14 mouse cellular contexts compared by ENCODE assay signal in the genomic region with DNA sequence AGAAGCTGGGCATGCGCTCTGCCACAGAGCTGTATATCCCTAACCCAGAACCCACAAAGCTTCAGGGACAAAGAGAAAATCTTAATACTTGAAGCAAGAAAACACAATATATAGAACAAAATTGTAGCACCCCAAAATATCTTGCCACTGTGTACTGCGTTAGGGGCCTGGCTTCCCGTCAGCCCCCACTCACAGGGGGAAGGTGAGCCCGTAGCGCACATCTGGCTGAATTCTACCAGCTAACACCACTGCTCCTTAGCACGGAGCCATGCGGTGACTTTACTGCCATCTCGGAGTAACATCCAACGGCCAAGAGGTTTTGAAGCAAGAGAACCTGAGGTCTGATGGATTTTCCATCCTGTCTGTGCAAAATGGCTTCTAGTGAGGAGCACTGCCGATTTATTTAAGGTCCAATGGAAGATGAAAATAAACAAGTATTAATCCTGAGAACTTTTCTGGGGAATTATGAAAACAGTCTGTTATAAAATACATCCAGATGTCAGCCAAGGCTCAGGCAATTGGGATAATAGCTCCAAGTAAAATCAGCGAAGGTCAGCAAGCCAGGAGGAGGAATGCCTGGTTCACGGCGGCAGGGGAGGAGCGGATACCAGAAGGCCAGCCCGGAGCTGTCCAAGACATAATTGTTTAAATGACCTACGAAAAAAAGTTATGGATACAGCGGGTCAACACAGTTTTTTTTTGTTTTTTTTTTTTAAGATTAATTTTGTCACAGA.
DNase-seq lines count a peak whose midpoint lies in the region; ATAC-seq lines count a peak whose summit lies in the region.
"Had no signal": no experiment of that assay in that cellular context is flagged by ENCODE, and none has a peak within 500 bp of the region (broad histone marks: within the 10 kb centered on the region; RNA-seq: fewer than 3 reads in every experiment).

No protein-coding gene starts in this region.

- H3K4me2 ChIP-seq in lung, embryonic 16.5 days (ENCODE audit: low read depth, low read length), result no peak overlapping the region
- H3K4me2 ChIP-seq in embryonic facial prominence, embryonic 14.5 days (ENCODE audit: low read depth, low read length), result peak overlapping the region; percentile 27
- peak overlapping the region; percentile 40 for H3K4me2 ChIP-seq in limb, embryonic 13.5 days (replicated peaks)
- H3K4me2 ChIP-seq: lung, embryonic 15.5 days; midbrain, embryonic 13.5 days had no signal

- no peaks in the 10 kb centered on the region for H3K9me3 ChIP-seq in lung, embryonic 16.5 days (ENCODE audit: control insufficient read depth, low read length)
- H3K9me3 ChIP-seq in embryonic facial prominence, embryonic 14.5 days (ENCODE audit: control insufficient read depth, low read length), result no peaks in the 10 kb centered on the region
- H3K9me3 ChIP-seq in limb, embryonic 13.5 days, result no peaks in the 10 kb centered on the region
- H3K9me3 ChIP-seq: lung, embryonic 15.5 days; midbrain, embryonic 13.5 days had no signal

- WGBS in lung, embryonic 16.5 days, result 53% methylated on average over 17 of the region's 17 CpGs
- WGBS in embryonic facial prominence, embryonic 14.5 days, result 36% methylated on average over 17 of the region's 17 CpGs
- 21% methylated on average over 17 of the region's 17 CpGs for WGBS in limb, embryonic 13.5 days

- no peaks in the 10 kb centered on the region for H3K36me3 ChIP-seq in lung, embryonic 16.5 days (ENCODE audit: control insufficient read depth, insufficient read depth, low read length)
- H3K36me3 ChIP-seq in embryonic facial prominence, embryonic 14.5 days (ENCODE audit: control insufficient read depth, insufficient read depth, low read length), result no peaks in the 10 kb centered on the region
- H3K36me3 ChIP-seq in limb, embryonic 13.5 days, result no peaks in the 10 kb centered on the region
- H3K36me3 ChIP-seq: lung, embryonic 15.5 days; midbrain, embryonic 13.5 days had no signal

- H3K4me1 ChIP-seq in lung, embryonic 16.5 days (replicated peaks; ENCODE audit: control insufficient read depth, insufficient read depth, low read length), result no peaks in the 10 kb centered on the region
- H3K4me1 ChIP-seq in embryonic facial prominence, embryonic 14.5 days (ENCODE audit: control insufficient read depth, insufficient read depth, low read length), result peaks cover 16% of the 10 kb centered on the region
- H3K4me1 ChIP-seq in limb, embryonic 13.5 days, result peaks cover 19% of the 10 kb centered on the region
- H3K4me1 ChIP-seq: midbrain, embryonic 13.5 days had no signal

- ATAC-seq in lung, embryonic 16.5 days (ENCODE audit: low read depth), result peak; percentile 69
- ATAC-seq in embryonic facial prominence, embryonic 14.5 days (ENCODE audit: low read depth), result no peak
- ATAC-seq in limb, embryonic 13.5 days (ENCODE audit: low FRiP score, low read depth), result no peak
- no peak for ATAC-seq in CD4-positive, CD25-positive, alpha-beta regulatory T cell, adult 4 months
- ATAC-seq: forebrain, embryonic 14.5 days; midbrain, embryonic 13.5 days had no signal

- H3K27ac ChIP-seq in lung, embryonic 16.5 days (ENCODE audit: low read length), result no peak overlapping the region
- H3K27ac ChIP-seq in embryonic facial prominence, embryonic 14.5 days (replicated peaks; ENCODE audit: low read depth, low read length), result peak overlapping the region; percentile 81
- H3K27ac ChIP-seq in limb, embryonic 13.5 days, result peak overlapping the region; percentile 75
- H3K27ac ChIP-seq: lung, embryonic 15.5 days; midbrain, embryonic 13.5 days had no signal

- no peaks in the 10 kb centered on the region for H3K27me3 ChIP-seq in lung, embryonic 16.5 days (ENCODE audit: control insufficient read depth, insufficient read depth, low read depth, low read length)
- no peaks in the 10 kb centered on the region for H3K27me3 ChIP-seq in embryonic facial prominence, embryonic 14.5 days (replicated peaks; ENCODE audit: control insufficient read depth, insufficient read depth, low read length)
- H3K27me3 ChIP-seq in limb, embryonic 13.5 days, result no peaks in the 10 kb centered on the region
- H3K27me3 ChIP-seq: lung, embryonic 15.5 days; midbrain, embryonic 13.5 days had no signal

- DNase-seq in gastrocnemius, postnatal 25 days, result peak; percentile 11
- no peak for DNase-seq in gastrocnemius, adult 8-10 months (ENCODE audit: low spot score in 2 of 2)
- DNase-seq in lung, postnatal 4 days, result no peak
- DNase-seq in embryonic facial prominence, embryonic 14.5 days (ENCODE audit: low spot score), result peak; percentile 76
- no peak for DNase-seq in spleen, postnatal 36 days (ENCODE audit: low spot score in 2 of 2)
- DNase-seq: heart, postnatal 10 days; right cerebral cortex, adult 18-20 months; thymus, adult 18-20 months had no signal

- H3K4me3 ChIP-seq in lung, embryonic 16.5 days (ENCODE audit: low read length), result no peak overlapping the region
- H3K4me3 ChIP-seq in embryonic facial prominence, embryonic 14.5 days (ENCODE audit: low read depth, low read length), result no peak overlapping the region
- no peak overlapping the region for H3K4me3 ChIP-seq in limb, embryonic 13.5 days
- H3K4me3 ChIP-seq: lung, embryonic 15.5 days; midbrain, embryonic 13.5 days had no signal

- H3K9ac ChIP-seq in lung, embryonic 16.5 days (ENCODE audit: low read length), result no peak overlapping the region
- H3K9ac ChIP-seq in embryonic facial prominence, embryonic 14.5 days (ENCODE audit: low read depth, low read length), result no peak overlapping the region
- H3K9ac ChIP-seq in limb, embryonic 13.5 days, result no peak overlapping the region
- H3K9ac ChIP-seq: lung, embryonic 15.5 days; midbrain, embryonic 13.5 days had no signal

Comparison
In these comparisons a context has a peak if more than half of its experiments do, and no peak if none do; other contexts are left out.
1. DNase-seq: peak in gastrocnemius, postnatal 25 days (single experiment) and embryonic facial prominence, embryonic 14.5 days (single experiment); none in gastrocnemius, adult 8-10 months (0 of 2), lung, postnatal 4 days (0 of 2) and spleen, postnatal 36 days (0 of 2).